22 mouse cellular contexts compared by ENCODE assay signal in genomic region chr10:50981849-50982248, GRCm38 (mm10).
"Had no signal": no experiment of that assay in that cellular context is flagged by ENCODE, and none has a peak within 500 bp of the region (broad histone marks: within the 10 kb centered on the region; RNA-seq: fewer than 3 reads in every experiment).

No protein-coding gene starts in this region.

- H3K4me3 ChIP-seq: forebrain, embryonic 15.5 days; heart, adult 2 months; heart, embryonic 13.5 days; heart, embryonic 15.5 days; hindbrain, embryonic 13.5 days; hindbrain, embryonic 15.5 days; limb, embryonic 13.5 days; limb, embryonic 15.5 days; liver, embryonic 12.5 days had no signal

- H3K4me1 ChIP-seq: forebrain, embryonic 15.5 days; heart, embryonic 13.5 days; heart, embryonic 15.5 days; hindbrain, embryonic 13.5 days; hindbrain, embryonic 15.5 days; limb, embryonic 13.5 days; limb, embryonic 15.5 days; liver, embryonic 12.5 days had no signal

- DNase-seq: forebrain, postnatal 0 days; gastrocnemius, postnatal 14 days; gastrocnemius, postnatal 36 days; heart, adult 11 months; heart, adult 2 months; heart, postnatal 14 days; heart, postnatal 36 days; layer of hippocampus, adult 9-11 months; layer of hippocampus, postnatal 36 days; left cerebral cortex, postnatal 4 days had no signal

- H3K27me3 ChIP-seq: forebrain, embryonic 15.5 days; heart, embryonic 13.5 days; heart, embryonic 15.5 days; hindbrain, embryonic 13.5 days; hindbrain, embryonic 15.5 days; limb, embryonic 13.5 days; limb, embryonic 15.5 days; liver, embryonic 12.5 days had no signal

- H3K9ac ChIP-seq: forebrain, embryonic 15.5 days; forebrain, postnatal 0 days; heart, embryonic 13.5 days; heart, embryonic 15.5 days; hindbrain, embryonic 13.5 days; hindbrain, embryonic 15.5 days; limb, embryonic 13.5 days; limb, embryonic 15.5 days; liver, embryonic 12.5 days; liver, embryonic 14.5 days had no signal

- H3K36me3 ChIP-seq: forebrain, embryonic 15.5 days; heart, embryonic 13.5 days; heart, embryonic 15.5 days; hindbrain, embryonic 13.5 days; hindbrain, embryonic 15.5 days; limb, embryonic 13.5 days; limb, embryonic 15.5 days; liver, embryonic 12.5 days had no signal

- H3K27ac ChIP-seq: forebrain, embryonic 15.5 days; heart, adult 2 months; heart, embryonic 13.5 days; heart, embryonic 15.5 days; hindbrain, embryonic 13.5 days; hindbrain, embryonic 15.5 days; hindbrain, postnatal 0 days; limb, embryonic 13.5 days; limb, embryonic 15.5 days; liver, embryonic 12.5 days; liver, embryonic 14.5 days had no signal

- H3K9me3 ChIP-seq: forebrain, embryonic 15.5 days; heart, embryonic 13.5 days; heart, embryonic 15.5 days; hindbrain, embryonic 13.5 days; hindbrain, embryonic 15.5 days; limb, embryonic 13.5 days; limb, embryonic 15.5 days; liver, embryonic 12.5 days had no signal

- ATAC-seq: forebrain, embryonic 15.5 days; forebrain, postnatal 0 days; hindbrain, postnatal 0 days; intestine, postnatal 0 days; liver, embryonic 12.5 days had no signal

- H3K4me2 ChIP-seq: forebrain, embryonic 15.5 days; heart, embryonic 11.5 days; heart, embryonic 13.5 days; heart, embryonic 15.5 days; hindbrain, embryonic 13.5 days; hindbrain, embryonic 15.5 days; limb, embryonic 13.5 days; limb, embryonic 15.5 days; liver, embryonic 12.5 days had no signal
